Mouse (Mus musculus) lung, adult 2 months (tissue): ENCODE data around the gene Mcpt4.

Source experiments
- CTCF ChIP-seq: fragments of 200-500 bp; IDR thresholded peaks from 2 replicates; pipeline ENCODE4 v1.5.1; 2011; ENCODE audit warnings: mild to moderate bottlenecking, low read length, control low read depth; ENCODE audit not compliant: insufficient read depth
- POLR2A ChIP-seq: fragments of 200-500 bp; IDR thresholded peaks from 2 replicates; pipeline ENCODE4 v1.6.1; 2011; ENCODE audit warnings: low read depth, mild to moderate bottlenecking, control low read depth, low read length, borderline replicate concordance; ENCODE audit errors: extremely low read depth

DNA sequence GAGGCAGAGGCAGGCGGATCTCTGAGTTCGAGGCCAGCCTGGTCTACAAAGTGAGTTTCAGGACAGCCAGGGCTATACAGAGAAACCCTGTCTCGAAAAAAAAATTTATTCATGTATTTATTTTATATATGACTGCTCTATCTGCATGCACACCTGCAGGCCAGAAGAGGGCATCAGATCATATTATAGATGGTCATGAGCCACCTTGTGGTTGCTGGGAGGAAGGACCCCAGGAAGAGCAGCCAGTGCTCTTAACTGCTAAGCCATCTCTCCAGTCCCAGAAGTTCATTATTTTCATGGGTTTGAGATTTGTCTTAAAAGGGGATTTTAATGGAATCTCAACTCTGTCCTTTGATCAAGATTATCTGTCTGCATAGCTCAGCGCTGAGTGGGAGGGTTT, 36.8 kb upstream of the Mcpt4 start:
- no peak for TF ChIP-seq CTCF
- TF ChIP-seq POLR2A: no peak
